Mouse (Mus musculus) right cerebral cortex, postnatal 25 days (tissue): ENCODE results near the gene Dmrt3.

Source experiments
- DNase-seq: peaks from one replicate; pipeline ENCODE4 v3.0.0; 2022

Gene Dmrt3

DNA sequence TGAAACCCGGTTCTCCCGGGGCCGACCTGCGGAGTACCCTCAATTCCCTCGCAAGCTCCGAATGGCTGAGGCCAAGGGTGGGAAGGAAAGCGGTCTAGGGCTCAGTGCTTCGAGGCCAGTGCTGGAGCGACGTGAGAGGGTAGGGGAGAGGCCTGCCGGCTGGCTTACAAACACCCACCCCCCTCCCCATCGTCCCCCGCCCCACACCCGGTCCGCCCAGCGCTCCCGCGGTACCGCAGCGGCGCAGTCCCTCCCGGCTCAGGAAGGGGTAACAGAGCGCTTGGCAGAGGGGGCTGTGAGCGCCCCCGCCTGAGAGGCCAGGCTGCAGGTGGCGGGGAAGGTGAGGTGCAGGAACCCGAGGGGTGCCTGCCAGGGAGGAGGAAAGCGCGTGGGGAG is at the start of gene Dmrt3:
Gene Dmrt3, plus strand, starts transcription at position 287 of the 396 bp plus-strand sequence.
- no peak for DNase-seq

DNA sequence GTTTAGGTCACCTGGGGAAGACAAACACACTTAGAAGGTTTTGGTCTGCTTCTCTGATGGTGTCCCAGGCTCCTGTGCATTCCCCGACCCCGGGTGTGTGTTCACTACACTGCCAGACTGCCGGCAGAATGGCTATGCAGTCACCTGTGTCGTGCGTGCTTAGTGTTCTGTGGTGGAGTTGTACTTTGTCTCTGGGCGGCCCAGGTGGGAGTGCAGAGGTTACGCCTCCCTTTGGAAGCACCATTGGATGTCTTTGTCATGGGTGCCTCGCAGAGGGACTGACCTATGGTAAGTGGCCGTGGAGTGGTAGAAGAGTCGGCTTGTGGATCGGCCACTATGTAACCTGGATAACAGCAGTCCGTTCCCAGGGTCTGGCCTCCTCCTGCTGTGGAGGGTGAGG is 45.7 kb upstream of the Dmrt3 start:
- no peak for DNase-seq

DNA sequence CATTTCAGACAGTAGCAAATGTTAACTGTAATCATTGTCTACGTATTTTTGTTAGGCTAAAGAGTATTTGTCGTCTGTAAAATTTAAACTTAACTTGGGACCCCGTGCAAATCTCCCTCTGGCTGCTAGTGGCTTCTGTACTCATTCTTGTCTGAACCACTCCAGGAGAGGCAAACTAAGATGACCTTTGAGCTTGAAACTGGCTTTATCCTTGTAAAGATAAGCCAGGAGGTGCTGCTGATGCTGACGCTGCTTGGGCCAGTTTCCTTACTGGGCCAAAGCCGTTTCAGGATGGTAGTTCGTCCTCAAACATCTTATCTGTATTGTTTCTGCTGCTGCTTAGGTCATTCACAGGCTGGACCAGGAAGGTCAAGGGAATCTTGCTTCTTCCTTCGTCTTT is 40.3 kb upstream of the Dmrt3 start:
- DNase-seq, result no peak

DNA sequence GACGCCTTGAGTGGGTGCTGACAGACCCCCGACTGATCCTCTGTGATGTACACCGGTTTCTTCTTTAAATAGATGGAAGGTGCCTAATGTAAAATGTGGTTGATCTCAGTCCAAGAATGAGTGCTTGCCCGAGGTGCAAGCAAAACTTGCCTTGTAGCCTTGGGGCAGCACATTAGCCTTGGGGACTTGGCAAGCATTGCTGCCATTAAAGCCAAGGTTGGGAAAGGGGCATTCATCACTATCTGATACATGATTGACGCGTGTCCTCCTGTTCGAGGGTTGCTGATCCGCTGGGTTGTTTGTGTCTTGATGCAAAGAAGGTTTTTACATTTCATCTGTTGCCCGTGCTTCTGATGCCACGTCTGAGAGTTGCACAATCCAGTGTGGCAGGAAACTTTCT is 35.7 kb upstream of the Dmrt3 start:
- DNase-seq, result no peak

DNA sequence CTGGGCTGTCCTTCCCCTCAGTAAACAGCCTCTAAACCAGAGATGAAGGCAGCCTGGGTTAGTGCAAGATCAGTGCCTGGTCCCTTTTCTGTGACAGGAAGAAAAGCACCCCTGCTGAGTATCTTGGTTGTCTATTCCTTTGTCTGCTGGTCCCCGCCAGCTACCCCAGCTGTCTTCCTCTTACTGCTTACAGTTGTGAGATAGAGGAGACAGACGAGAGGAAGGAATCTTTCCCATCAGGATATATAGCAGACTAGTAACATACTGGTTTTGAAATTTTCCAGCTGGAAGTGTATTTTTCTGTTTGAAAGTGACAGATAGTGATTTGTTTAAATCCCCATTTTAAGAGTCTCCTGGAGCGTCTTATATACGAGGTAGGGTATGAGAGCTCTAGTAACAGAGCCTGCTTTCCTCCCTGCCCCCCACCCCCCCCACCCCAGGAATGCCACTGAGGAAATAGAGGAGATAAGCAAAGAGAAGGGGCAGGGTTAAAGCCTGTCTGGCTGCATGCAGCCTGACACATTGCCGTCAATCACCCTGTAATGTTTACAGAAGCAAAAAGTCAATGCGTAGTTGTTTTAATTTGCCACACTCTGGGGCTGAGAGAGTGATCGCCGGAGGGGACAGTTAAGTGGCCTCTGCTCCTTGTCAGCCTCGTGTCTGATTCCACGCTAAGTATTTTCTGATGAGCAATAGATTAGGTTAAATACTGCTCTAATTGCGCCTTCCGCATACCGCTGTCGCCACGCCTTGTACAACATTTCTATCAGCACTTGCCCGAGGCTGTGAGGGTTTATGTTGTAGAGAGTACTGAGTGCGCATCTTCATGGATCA is 34.9 kb upstream of the Dmrt3 start:
- DNase-seq, result no peak

DNA sequence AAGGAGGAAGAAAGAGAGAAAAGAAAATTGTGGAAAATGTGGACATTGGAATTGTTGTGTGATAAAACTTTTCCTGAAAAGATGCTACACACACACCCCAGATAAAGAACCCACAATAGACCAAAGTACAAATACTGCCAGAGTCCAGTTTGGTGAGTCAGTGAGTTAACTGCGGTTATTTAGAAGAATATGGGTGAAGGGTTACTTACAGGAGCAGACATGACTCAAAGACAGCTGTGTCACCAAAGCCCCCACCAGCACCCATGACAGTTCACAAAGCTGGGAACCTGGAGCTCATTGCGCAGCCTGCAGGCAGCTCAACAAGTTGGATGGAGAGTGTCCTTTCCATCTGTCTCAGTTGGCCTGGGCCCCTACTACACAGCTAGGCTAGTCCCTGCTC is 31.7 kb upstream of the Dmrt3 start:
- DNase-seq, result no peak

DNA sequence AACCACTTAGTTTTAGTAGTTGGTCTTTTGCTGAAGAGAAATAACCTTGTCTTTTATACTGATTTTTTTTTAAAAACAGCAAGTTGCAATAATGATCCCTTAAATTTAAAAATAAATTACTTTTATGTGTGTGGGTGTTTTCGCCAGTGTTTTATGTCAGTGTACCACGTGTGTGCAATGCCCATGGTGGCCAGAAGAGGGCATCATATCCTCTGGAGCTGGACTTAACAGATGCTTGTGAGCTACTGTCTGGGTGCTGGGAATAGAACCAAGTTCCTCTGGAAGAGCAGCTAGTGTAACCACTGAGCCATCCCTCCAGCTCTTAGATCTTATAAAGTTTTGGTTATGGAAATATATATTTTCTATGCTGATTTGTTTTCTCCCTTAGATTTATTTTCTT is 30.7 kb upstream of the Dmrt3 start:
- DNase-seq, result no peak

DNA sequence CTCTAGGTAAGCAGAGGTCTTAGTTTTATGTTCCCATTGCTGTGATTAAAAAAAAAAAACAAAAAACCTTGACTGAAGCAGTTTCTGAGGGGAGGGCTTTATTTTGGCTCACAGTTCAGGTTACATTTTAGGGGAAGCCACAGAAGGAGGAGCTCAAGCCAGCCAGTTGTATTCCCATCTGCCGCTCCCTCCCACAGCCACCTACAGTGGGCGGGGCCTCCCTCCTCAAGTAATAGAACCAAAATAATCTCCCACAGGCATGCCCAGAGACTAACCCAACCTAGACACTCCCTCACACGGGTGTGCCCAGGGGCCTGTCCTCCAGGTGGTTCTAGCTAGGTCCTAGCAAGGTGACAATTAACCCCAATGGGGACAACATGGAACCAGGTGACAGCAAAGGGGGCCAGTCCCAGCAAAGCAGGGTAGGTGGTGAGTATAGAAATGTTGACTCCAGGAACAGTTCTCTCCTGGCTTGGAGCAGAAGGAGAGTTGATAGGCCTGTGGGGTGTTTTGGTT is 12.3 kb upstream of the Dmrt3 start:
- DNase-seq, result no peak

DNA sequence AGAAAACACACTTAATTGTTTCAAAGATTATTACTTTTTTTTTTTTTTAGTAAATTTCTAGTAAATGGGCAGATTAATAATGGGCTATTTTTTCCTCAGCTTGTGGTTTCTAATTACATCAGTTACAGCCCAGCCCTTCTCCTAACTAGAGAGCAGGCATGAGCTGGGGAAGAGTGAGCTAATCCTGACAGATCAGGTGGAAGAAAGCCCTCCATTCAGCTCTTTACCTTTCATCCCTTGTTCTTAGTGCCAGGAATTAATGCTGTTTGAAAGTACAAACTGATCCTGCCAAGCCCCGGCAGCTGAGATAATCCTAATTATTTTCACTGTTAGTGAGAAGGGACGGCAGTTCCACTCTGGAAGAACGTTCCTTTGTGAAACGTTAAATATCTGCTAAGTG is 11.5 kb upstream of the Dmrt3 start:
- DNase-seq, result no peak

DNA sequence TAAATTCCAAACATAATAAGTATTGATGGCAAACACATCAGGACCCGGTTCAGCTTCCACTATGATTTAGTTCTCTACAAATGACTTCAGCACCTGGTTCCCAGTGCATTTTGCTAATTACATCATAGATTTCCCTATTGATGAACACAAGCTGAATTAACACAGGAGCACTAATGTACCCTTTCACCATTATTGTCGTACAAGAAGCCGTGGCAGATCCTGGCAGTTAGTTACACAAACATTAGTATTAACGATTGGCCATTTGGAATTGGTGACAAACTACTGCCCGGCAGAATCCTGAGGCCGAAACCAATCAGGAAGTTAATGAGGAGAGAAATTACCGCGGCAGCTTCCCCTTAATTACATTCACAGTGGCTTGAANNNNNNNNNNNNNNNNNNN is 8.1 kb upstream of the Dmrt3 start:
- no peak for DNase-seq

DNA sequence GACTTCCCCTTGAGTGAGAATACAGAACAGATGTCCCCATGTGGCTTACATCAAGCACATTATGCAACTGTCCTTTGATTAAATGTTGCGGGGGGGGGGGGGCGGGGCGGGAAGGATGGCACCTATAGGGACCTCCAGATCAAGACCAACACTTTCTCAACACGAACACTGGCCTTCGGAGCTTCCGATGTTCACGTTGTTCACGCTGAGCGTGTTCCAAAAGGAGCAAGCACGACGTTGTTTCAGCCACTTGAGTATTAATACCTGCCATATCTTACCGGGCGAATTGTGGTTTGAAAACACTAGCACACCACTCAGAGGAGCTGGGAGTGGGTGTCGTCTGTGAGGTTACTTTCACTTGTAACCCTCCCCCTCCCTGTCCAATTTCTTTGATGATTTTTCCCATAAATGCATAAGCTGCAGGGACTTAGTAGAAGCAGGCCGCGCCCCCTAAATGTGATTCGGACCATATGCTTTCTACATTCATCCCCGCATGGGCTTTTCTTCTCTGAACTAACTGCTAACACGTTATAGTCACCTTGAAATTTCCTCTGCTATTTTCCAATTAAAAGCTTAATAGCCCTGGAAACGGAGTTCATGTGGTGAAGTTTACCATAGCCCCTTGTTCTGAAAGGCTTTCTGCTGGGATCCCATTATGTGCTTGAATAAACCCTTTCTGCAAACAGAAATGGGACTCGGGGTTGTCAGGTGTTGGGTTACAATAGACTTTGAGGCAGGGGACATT is 2.5 kb upstream of the Dmrt3 start:
- no peak for DNase-seq

DNA sequence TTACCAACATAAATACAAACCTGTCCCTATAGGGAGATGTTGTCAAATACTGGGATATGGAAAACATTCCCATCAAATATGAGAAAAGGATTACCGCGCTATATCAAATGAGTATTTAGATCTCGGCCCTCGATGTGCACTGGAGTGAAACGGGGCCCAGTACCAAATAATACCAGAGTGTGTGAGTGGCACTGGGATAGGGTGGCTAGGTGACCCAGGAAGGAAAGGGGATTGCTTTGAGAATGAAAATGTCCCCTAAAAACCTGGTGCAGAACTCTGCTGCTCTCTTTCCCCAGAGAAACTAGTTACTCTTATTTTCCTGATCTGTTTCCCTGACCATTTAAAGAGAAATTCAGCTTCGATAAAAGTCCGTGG is 1.9 kb upstream of the Dmrt3 start:
- DNase-seq, result no peak

DNA sequence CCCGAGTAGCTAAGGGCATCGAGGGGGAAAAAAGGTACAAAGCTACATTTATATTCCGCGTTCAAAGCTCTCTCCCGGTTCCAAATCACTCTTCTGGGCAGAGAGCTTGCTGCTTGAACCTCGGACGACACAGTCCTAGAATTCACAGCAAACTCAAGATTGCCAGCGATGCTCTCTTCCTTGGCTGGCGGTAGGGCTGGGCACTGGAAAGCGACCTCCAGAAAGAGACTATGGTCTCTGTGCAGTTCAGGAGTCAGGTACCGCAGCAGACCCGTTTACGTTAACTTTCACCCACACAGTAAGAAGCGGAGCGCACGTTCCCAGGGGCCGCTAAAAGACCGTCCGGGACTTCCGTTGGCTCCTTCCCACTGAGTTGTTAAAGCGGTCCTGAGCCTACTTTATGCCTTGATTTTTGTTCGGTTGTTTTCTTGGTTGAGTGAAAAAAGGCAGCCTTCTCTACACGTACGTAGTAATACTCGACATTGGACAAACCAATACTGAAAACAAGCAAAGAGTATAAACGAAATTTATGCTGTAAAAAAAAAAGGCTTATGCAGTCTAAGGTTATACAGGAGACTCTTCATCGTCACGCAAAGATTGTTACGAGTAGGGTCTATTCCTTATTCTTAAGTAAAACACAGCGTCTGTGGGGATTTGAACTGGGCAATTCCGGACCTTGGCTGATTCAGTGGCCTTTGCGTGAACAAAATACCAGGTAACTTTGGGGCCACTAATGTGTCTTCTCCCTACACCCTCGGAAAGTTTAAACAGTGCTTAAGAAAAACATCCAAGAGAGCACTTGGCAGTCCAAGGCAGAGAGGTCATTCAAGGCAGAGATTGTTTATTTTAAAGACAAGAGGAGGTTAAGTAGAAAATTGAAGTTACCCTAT is 895 bp upstream of the Dmrt3 start:
- DNase-seq, result no peak

DNA sequence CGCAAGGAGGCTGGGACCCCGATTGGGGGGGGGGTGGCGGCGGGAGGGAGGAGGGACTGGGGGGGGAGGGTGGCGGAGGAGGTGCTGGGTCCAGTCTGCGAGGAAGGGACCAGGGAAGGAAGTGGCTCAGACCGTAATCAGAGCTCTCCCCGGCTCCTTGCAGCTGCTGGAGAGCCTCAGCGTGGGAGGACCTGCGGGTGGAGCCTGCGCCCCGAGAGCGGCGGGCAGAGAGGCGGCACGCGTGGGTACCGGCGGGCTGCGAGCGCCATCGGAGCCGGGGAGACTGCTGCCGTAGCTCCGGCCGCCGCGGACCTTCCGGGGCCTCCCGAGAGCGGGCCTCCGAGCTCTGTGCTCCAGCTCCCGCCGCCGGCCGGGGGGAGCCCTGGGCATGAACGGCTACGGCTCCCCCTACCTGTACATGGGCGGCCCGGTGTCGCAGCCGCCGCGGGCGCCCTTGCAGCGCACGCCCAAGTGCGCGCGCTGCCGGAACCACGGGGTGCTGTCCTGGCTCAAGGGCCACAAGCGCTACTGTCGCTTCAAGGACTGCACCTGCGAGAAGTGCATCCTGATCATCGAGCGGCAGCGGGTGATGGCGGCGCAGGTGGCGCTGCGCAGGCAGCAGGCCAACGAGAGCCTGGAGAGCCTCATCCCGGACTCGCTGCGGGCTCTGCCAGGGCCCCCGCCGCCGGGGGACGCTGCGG is 460 bp downstream of the Dmrt3 start:
- no peak for DNase-seq

DNA sequence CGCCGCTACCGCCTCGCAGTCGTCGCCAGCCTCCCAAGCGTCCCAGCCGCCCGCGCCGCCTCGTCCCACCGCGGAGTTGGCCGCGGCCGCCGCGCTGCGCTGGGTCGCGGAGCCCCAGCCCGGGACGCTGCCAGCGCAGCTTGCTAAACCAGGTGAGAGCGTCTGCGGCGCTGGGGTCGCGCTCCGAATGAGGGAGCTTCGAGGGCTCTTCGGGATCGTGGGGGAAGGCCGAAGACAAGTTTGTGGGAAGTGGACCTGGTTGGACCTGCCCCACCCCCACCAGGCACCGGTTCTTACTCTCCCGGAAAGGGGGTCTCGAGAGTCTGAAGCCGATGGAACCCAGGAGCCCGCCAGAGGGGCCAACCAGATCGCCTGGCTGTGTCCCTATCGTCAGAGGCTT is 1.0 kb downstream of the Dmrt3 start:
- no peak for DNase-seq

DNA sequence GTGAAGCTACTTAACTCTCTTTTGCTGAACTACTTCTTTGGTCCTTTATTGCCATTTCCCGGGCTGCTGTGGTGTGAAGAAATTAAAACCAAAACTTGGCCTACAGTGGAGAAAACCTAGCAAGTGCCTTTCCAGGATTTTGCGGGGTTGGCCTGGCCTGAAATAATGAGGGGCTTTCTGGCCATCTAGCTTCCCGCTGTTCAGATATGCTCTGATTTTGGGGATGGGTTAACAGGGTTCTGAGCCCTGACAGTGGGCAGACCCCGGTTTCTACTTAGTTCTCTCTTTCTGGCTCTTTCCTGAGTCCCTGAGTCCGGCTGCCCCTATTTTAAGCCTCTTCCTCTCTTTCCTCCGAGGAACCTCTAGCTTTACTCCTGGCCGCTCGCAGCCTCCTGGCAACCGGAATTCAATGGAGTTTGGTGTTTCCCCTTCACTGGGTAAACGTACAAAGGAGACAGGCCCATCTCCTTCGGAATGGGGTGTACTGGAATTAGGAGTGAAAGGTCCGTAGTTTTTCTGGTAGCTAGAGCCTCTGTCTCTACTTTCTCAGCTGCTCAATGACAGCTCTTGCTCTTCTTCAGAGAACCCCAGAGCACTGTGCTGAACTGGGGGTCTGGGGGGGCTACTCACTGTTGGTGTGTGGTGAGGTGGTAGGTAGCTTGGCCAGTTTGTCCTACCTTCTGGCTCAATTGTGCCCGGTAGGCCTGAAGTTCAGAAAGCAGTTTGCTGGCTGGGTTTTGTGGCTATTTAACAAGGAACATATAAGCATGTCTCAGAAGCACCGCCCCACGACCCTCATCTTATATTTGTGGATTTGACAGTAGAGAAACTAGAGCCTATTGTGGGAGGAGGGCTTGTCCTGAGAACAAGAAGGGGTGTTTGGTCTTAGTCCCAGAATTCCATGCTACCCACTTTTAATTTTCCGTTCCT is 2.0 kb downstream of the Dmrt3 start:
- DNase-seq, result no peak

DNA sequence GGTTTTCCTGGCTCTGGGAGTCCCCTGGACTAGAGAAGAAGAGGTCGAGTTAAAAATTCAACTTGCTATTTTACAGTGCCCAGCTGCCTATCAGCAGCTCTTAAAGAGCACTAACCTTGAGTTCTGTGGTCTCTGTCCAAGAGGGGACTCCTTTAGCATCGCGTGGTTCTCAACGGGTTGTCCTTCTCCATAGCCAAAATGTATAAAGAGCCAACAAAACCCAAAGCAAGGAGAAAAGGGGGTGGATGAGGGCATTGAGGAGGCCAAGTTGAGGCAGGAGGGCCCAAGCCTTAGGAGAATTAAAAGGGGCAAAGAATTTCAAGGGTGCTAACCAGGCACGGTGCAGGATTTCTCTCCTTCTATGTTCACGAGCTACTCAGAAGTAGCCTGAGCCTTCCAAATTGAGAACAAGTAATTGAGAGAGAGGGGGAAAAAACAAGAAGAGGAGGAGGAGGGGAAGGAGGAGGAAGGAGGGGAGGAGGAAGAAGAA is 2.8 kb downstream of the Dmrt3 start:
- DNase-seq, result no peak

DNA sequence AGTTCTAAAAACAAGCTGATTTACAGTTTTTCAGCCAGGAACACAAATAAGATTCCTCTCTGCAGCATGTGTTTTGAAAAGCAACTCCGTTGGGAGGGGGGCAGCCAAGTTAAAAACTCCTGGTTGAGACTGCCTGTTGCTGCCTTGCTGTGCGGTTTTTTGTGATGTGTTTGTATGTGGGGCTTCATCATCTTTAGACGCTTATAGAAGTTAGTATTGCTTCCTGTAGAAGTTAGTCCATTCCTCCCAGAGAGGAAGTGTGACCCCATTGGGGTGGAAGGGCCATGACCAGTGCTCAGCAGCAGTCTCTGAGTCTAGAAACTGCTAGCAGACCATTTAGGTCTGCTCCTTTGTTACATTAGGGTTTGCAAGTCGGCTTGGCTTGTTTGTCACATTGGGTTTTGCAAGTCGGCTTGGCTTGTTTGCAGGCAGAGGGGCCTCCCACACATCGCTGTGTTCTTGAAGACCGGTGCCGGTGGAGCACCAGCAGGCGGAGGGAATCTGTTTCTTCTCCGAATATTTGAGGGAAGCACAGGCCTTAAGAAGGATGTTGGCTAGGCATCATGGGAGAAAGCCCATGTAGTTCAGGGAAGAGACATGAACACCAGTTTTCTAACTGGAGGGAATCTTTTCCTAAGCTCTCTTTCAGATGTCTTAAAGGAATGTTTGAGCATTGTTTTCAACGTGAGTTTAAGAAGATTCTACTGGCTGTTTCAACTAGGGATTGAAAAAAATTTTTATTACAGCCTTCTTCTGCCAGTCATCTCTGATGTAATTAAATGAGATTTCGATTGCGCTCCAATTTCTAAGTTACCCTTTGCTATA is 3.6 kb downstream of the Dmrt3 start:
- DNase-seq, result no peak

DNA sequence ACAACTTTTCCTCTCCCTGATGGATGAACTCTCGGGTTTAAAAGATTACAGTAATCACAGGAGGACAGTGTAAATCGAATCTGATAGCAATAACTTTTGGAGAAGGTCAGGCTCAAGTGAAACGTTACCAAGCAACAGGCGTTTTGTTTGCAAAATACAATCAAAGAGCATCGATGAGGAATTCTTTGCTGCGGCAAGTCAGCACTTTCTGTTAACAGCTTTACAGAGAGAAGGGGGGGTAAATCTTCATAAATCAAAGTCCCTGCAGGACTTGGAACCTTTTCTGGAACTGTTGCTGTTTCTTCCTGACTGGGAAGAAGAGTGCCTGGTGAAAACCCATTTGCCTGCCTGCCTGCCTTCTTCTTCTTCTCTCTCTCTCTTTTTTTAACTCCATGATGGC is 5.8 kb downstream of the Dmrt3 start:
- no peak for DNase-seq
